Mouse (Mus musculus) megakaryocyte, embryonic 14.5 days (primary cell): ENCODE data around the gene Tspan12.

Experiments
- FLI1 ChIP-seq: IDR thresholded peaks from 2 replicates; pipeline ENCODE4 v1.6.1; 2012; ENCODE audit warnings: low read length, inconsistent platforms, mixed read lengths
- GATA1 ChIP-seq: IDR thresholded peaks from 3 replicates; pipeline ENCODE4 v1.6.1; 2012; ENCODE audit warnings: mixed read lengths, low read length, inconsistent platforms, borderline replicate concordance

DNA sequence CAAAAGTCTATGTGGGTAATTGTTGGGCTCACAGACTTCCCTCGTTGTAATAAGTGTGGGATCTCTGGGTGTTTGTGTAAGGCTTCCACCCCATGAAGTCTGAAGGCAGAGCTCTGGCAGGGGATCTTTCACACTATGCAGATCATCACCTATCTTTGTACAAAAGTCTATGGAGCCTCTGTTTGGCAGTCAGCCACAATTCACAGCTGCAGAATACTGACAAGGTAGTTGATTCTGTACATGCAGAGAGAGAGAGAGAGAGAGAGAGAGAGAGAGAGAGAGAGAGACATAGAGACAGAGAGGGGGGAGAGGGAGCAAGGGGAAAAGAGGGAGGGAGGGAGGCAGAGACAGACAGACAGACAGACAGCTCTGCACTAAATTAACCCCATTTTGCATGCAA lies 15.0 kb upstream of the Tspan12 start:
- no peak for TF ChIP-seq GATA1
- no peak for TF ChIP-seq FLI1
